Mouse (Mus musculus): Measurements from ENCODE around the gene Vnn1. TPM values are rescaled to one million over a fixed set of nuclear protein-coding genes. Genes with fewer than 3 reads are reported as not detected.

The Vnn1 gene
- polyA plus RNA-seq (2014; fragmentation: Illumina TruSeq; extraction: RNeasy Lipid Tissue Mini Kit (QIAGEN cat#74804); ENCODE audit: low read depth, low replicate concordance) = 2.1 TPM

DNA sequence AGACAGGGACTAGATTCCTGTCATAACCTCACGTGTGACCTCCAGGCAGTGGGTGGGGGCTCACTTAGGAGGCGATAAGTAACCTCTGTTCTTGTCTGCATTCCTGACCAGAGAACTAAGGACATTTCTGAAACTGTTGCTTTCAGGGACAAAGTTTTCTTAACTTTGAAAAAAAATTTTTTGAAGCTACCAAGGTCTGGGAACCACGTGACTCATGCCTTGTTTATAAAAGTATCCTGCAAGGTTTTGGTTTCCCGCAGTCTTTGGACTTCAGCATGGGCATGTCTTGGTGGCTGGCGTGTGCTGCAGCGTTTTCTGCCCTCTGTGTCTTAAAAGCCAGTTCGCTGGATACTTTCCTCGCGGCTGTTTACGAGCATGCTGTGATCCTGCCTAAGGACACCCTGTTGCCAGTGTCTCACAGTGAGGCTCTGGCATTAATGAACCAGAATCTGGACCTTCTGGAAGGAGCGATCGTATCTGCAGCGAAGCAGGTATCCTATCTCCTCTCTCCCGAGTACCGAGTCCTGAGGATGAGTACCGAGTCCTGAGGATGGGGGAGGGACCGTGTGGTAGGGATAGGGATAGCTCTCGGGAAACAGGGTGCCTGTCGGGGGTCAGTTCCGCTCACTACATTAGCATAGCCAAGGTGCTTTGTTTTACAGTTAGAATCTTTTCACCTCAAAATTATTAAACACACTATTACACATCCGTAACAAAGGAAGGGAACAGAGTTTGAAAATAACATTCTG, at the start of gene Vnn1:
TSS of gene Vnn1 (plus strand) at position 88 of the 749 bp plus-strand sequence.

DNA sequence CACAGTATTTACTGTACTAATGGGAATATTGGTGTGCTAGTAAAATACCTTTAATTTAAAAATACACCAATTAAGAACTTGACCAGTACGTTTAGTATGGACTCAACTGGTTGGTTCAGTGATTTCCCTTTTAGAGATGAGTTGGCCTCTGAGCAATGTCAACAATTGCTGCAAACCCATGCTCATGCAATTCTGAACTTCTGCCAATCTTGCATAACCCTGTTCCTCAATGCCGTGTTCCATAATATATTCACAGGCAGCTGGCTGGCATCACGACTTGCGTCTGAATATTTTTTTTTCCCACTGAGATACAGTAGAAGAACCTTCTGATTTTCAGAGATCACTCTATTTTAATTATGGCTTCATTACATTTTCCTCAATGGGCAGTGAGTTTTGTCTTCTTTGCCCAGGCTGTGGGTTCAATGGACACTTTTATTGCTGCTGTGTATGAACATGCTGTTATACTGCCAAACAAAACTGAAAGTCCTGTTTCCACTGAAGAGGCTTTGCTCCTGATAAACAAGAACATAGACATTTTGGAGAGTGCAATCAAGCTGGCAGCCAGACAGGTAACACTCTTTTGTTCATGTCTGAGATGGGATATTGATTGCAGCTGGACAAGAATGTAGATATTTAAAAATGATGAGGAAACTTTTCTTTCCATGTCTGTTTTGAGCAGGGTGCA, 43.1 kb upstream of the Vnn1 start, which contains the start of gene Vnn3:
TSS of gene Vnn3 (plus strand) at position 235 of the 685 bp plus-strand sequence.

DNA sequence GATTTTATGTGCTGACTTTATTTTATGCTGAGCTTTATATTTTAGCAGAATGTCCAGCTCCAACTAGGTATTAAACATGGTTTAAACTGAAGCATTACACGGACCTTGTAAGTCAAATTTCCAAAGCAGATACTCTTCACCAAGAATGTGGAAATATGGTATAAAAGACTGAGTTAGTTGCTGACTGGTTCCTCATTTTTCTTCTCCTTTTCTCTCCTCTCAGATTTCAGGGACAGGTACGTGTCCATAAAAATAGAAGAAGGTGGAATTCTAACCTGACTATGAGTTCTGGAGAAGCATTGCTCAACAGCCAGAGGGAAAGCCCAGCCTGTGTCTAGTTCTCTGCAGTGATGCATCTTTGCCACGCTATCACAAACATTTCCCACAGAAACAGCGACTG, 25.6 kb downstream of the Vnn1 start, which contains the start of gene Taar1:
TSS of gene Taar1 (plus strand) at position 301 of the 400 bp plus-strand sequence.

DNA sequence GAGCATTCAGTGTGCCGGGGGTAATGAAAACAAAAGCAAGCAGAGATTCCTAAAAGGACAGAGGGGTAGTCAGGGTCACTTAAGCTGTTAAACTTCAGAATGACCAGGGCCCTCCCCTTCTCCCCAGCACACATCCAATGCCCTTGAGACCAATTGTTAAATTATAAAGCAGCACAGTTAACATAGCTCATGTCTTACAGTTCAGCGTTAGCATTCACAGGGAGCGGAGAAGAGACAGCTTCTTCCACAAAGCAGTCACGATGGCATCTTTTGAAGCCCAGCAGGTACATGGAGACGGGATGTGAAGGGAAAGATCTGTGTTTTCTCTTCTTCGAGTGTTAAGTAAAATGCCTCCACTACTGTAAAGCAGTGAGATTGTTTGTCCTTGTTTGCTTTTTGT, 43.8 kb downstream of the Vnn1 start, which contains the start of gene Taar2:
TSS of gene Taar2 (plus strand) at position 261 of the 400 bp plus-strand sequence.

DNA sequence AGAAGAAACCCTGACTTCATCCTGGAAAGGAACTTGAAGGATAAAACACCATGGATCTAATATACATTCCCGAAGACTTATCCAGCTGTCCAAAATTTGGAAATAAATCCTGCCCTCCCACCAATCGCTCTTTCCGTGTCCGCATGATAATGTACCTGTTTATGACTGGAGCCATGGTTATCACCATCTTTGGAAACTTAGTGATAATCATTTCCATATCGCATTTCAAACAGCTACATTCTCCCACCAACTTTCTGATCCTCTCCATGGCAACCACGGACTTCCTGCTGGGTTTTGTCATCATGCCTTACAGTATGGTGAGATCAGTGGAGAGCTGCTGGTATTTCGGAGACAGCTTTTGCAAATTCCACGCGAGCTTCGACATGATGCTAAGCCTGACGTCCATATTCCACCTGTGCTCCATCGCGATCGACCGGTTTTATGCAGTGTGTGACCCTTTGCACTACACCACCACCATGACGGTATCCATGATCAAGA, 55.1 kb downstream of the Vnn1 start, which contains the start of gene Taar3:
TSS of gene Taar3 (plus strand) at position 51 of the 498 bp plus-strand sequence.

Other genes starting within 250 kb of the Vnn1 start
- gene Rps12, start 107.4 kb upstream of the Vnn1 start, polyA plus RNA-seq (2014; fragmentation: Illumina TruSeq; extraction: RNeasy Lipid Tissue Mini Kit (QIAGEN cat#74804); ENCODE audit: low read depth, low replicate concordance) = 465 TPM
- 42.3 TPM for gene Slc18b1, start 97.7 kb upstream of the Vnn1 start, polyA plus RNA-seq (2014; fragmentation: Illumina TruSeq; extraction: RNeasy Lipid Tissue Mini Kit (QIAGEN cat#74804); ENCODE audit: low read depth, low replicate concordance)
- gene Vnn3, start 43.2 kb upstream of the Vnn1 start, polyA plus RNA-seq (2014; fragmentation: Illumina TruSeq; extraction: RNeasy Lipid Tissue Mini Kit (QIAGEN cat#74804); ENCODE audit: low read depth, low replicate concordance) = 0.25 TPM
- not detected for gene Taar1, start 25.7 kb downstream of the Vnn1 start, polyA plus RNA-seq (2014; fragmentation: Illumina TruSeq; extraction: RNeasy Lipid Tissue Mini Kit (QIAGEN cat#74804); ENCODE audit: low read depth, low replicate concordance)
- not detected for gene Taar2, start 43.9 kb downstream of the Vnn1 start, polyA plus RNA-seq (2014; fragmentation: Illumina TruSeq; extraction: RNeasy Lipid Tissue Mini Kit (QIAGEN cat#74804); ENCODE audit: low read depth, low replicate concordance)
- not detected for gene Taar3, start 54.9 kb downstream of the Vnn1 start, polyA plus RNA-seq (2014; fragmentation: Illumina TruSeq; extraction: RNeasy Lipid Tissue Mini Kit (QIAGEN cat#74804); ENCODE audit: low read depth, low replicate concordance)
- gene Taar4, start 65.8 kb downstream of the Vnn1 start, polyA plus RNA-seq (2014; fragmentation: Illumina TruSeq; extraction: RNeasy Lipid Tissue Mini Kit (QIAGEN cat#74804); ENCODE audit: low read depth, low replicate concordance) = not detected
- gene Taar5, start 76.0 kb downstream of the Vnn1 start, polyA plus RNA-seq (2014; fragmentation: Illumina TruSeq; extraction: RNeasy Lipid Tissue Mini Kit (QIAGEN cat#74804); ENCODE audit: low read depth, low replicate concordance) = not detected
- not detected for gene Taar6, start 91.0 kb downstream of the Vnn1 start, polyA plus RNA-seq (2014; fragmentation: Illumina TruSeq; extraction: RNeasy Lipid Tissue Mini Kit (QIAGEN cat#74804); ENCODE audit: low read depth, low replicate concordance)
- not detected for gene Taar7a, start 98.8 kb downstream of the Vnn1 start, polyA plus RNA-seq (2014; fragmentation: Illumina TruSeq; extraction: RNeasy Lipid Tissue Mini Kit (QIAGEN cat#74804); ENCODE audit: low read depth, low replicate concordance)
- gene Taar7b, start 105.3 kb downstream of the Vnn1 start, polyA plus RNA-seq (2014; fragmentation: Illumina TruSeq; extraction: RNeasy Lipid Tissue Mini Kit (QIAGEN cat#74804); ENCODE audit: low read depth, low replicate concordance) = not detected
- gene Taar7d, start 132.5 kb downstream of the Vnn1 start, polyA plus RNA-seq (2014; fragmentation: Illumina TruSeq; extraction: RNeasy Lipid Tissue Mini Kit (QIAGEN cat#74804); ENCODE audit: low read depth, low replicate concordance) = not detected
- gene Taar7e, start 142.9 kb downstream of the Vnn1 start, polyA plus RNA-seq (2014; fragmentation: Illumina TruSeq; extraction: RNeasy Lipid Tissue Mini Kit (QIAGEN cat#74804); ENCODE audit: low read depth, low replicate concordance) = not detected
- not detected for gene Taar7f, start 154.8 kb downstream of the Vnn1 start, polyA plus RNA-seq (2014; fragmentation: Illumina TruSeq; extraction: RNeasy Lipid Tissue Mini Kit (QIAGEN cat#74804); ENCODE audit: low read depth, low replicate concordance)
- not detected for gene Taar8a, start 181.8 kb downstream of the Vnn1 start, polyA plus RNA-seq (2014; fragmentation: Illumina TruSeq; extraction: RNeasy Lipid Tissue Mini Kit (QIAGEN cat#74804); ENCODE audit: low read depth, low replicate concordance)
- not detected for gene Taar8b, start 197.6 kb downstream of the Vnn1 start, polyA plus RNA-seq (2014; fragmentation: Illumina TruSeq; extraction: RNeasy Lipid Tissue Mini Kit (QIAGEN cat#74804); ENCODE audit: low read depth, low replicate concordance)
- gene Taar8c, start 207.2 kb downstream of the Vnn1 start, polyA plus RNA-seq (2014; fragmentation: Illumina TruSeq; extraction: RNeasy Lipid Tissue Mini Kit (QIAGEN cat#74804); ENCODE audit: low read depth, low replicate concordance) = not detected
- not detected for gene Taar9, start 214.8 kb downstream of the Vnn1 start, polyA plus RNA-seq (2014; fragmentation: Illumina TruSeq; extraction: RNeasy Lipid Tissue Mini Kit (QIAGEN cat#74804); ENCODE audit: low read depth, low replicate concordance)